Mouse (Mus musculus): ENCODE measurements around the gene Tmf1. TPM values are rescaled to one million over a fixed set of nuclear protein-coding genes. Genes with fewer than 3 reads are reported as not detected.
A peak's percentile ranks its signal among the peaks of the same experiment; 100 is the strongest.

Tmf1 gene
- total RNA-seq, 2 experiments from 2014 or later, result 16.5 to 50.3 TPM

- ATAC-seq (replicated peaks; ENCODE audit: poor library complexity), result no peak
Measured at GRCm38 (mm10) chr6:97204252-97204869, 25.4 kb upstream of the Tmf1 start.

GRCm38 (mm10) chr6:97202477-97202876 lies 23.6 kb upstream of the Tmf1 start:
- no peak for ATAC-seq (replicated peaks; ENCODE audit: poor library complexity)

- no peak for ATAC-seq (replicated peaks; ENCODE audit: poor library complexity)
Measured at GRCm38 (mm10) chr6:97200437-97200836, 21.5 kb upstream of the Tmf1 start.

GRCm38 (mm10) chr6:97179367-97179828 lies 476 bp upstream of the Tmf1 start:
- ATAC-seq (replicated peaks; ENCODE audit: poor library complexity), result peak; percentile 26

GRCm38 (mm10) chr6:97175716-97176115 lies 3.2 kb downstream of the Tmf1 start:
- 0 out of 2 replicates have a peak, but pooled peaks have one; percentile 12 for ATAC-seq (replicated peaks; ENCODE audit: poor library complexity)

GRCm38 (mm10) chr6:97150156-97150555 lies 28.8 kb downstream of the Tmf1 start:
- ATAC-seq (replicated peaks; ENCODE audit: poor library complexity), result 0 out of 2 replicates have a peak, but pooled peaks have one; percentile 13

- peak; percentile 34 for ATAC-seq (replicated peaks; ENCODE audit: poor library complexity)
Measured at GRCm38 (mm10) chr6:97149721-97150120, 29.2 kb downstream of the Tmf1 start.

GRCm38 (mm10) chr6:97148383-97149251 lies 30.3 kb downstream of the Tmf1 start, which contains the start of gene Eogt:
TSS of gene Eogt (minus strand) at chr6:97149182.
- peak; percentile 82 for ATAC-seq (replicated peaks; ENCODE audit: poor library complexity)

GRCm38 (mm10) chr6:97147755-97148382 lies 31.1 kb downstream of the Tmf1 start:
- ATAC-seq (replicated peaks; ENCODE audit: poor library complexity), result 0 out of 2 replicates have a peak, but pooled peaks have one; percentile 2

GRCm38 (mm10) chr6:97145156-97145555 lies 33.8 kb downstream of the Tmf1 start:
- ATAC-seq (replicated peaks; ENCODE audit: poor library complexity), result no peak

GRCm38 (mm10) chr6:97144359-97144758 lies 34.6 kb downstream of the Tmf1 start:
- ATAC-seq (replicated peaks; ENCODE audit: poor library complexity), result no peak

- no peak for ATAC-seq (replicated peaks; ENCODE audit: poor library complexity)
Measured at GRCm38 (mm10) chr6:97142611-97143010, 36.3 kb downstream of the Tmf1 start.

- ATAC-seq (replicated peaks; ENCODE audit: poor library complexity), result no peak
Measured at GRCm38 (mm10) chr6:97141811-97142210, 37.1 kb downstream of the Tmf1 start.

- ATAC-seq (replicated peaks; ENCODE audit: poor library complexity), result no peak
Measured at GRCm38 (mm10) chr6:97132707-97133303, 46.1 kb downstream of the Tmf1 start.

- no peak for ATAC-seq (replicated peaks; ENCODE audit: poor library complexity)
Measured at GRCm38 (mm10) chr6:97131808-97132207, 47.1 kb downstream of the Tmf1 start.

GRCm38 (mm10) chr6:97130979-97131378 lies 47.9 kb downstream of the Tmf1 start:
- ATAC-seq (replicated peaks; ENCODE audit: poor library complexity), result peak; percentile 68

GRCm38 (mm10) chr6:97124336-97125010 lies 54.4 kb downstream of the Tmf1 start:
- ATAC-seq (replicated peaks; ENCODE audit: poor library complexity), result no peak

GRCm38 (mm10) chr6:97120922-97121321 lies 58.0 kb downstream of the Tmf1 start:
- ATAC-seq (replicated peaks; ENCODE audit: poor library complexity), result no peak

- no peak for ATAC-seq (replicated peaks; ENCODE audit: poor library complexity)
Measured at GRCm38 (mm10) chr6:97118327-97118726, 60.6 kb downstream of the Tmf1 start.

- ATAC-seq (replicated peaks; ENCODE audit: poor library complexity), result peak; percentile 67
Measured at GRCm38 (mm10) chr6:97116896-97117295, 62.0 kb downstream of the Tmf1 start.

All from megakaryocyte progenitor cell, adult 5-6 weeks (primary cell).